Mouse (Mus musculus) MEL (cell line): ENCODE results near the gene Hsf4. TPM values are rescaled to one million over a fixed set of nuclear protein-coding genes. Genes with fewer than 3 reads are reported as not detected.

Experiments
- DNase-seq: peaks from one replicate; pipeline ENCODE4 v3.0.0; 2011; ENCODE audit warnings: low read depth, low spot score
- H3K27ac ChIP-seq: 2 replicates; pipeline ENCODE4 v1.5.1; 2012; ENCODE audit warnings: low read depth, mild to moderate bottlenecking, control low read depth, low read length, moderate library complexity; ENCODE audit not compliant: control insufficient read depth
- H3K27me3 ChIP-seq, 2 experiments: fragments of 150-350 bp in 1 of 2; sonication (generic) in 1 of 2; 2 replicates each; pipeline ENCODE4 v1.6.1; 2012; ENCODE audit warnings: low read length in 2 of 2, mild to moderate bottlenecking in 2 of 2, improper control_type of control experiment in 1 of 2, moderate library complexity in 1 of 2; ENCODE audit not compliant: insufficient read depth in 2 of 2, control insufficient read depth in 1 of 2
- H3K36me3 ChIP-seq, 2 experiments: 2 replicates each; pipeline ENCODE4 v1.6.1; 2012 to 2014; ENCODE audit warnings: low read length in 2 of 2, improper control_type of control experiment in 1 of 2, inconsistent platforms in 1 of 2, mild to moderate bottlenecking in 1 of 2; ENCODE audit not compliant: insufficient read depth in 2 of 2, control insufficient read depth in 1 of 2
- H3K4me1 ChIP-seq, 2 experiments: fragments of 150-350 bp in 1 of 2; sonication (generic) in 1 of 2; 2 replicates each; pipeline ENCODE4 v1.6.1; 2012; ENCODE audit warnings: low read length in 2 of 2, improper control_type of control experiment in 1 of 2, mild to moderate bottlenecking in 1 of 2; ENCODE audit not compliant: insufficient read depth in 2 of 2, control insufficient read depth in 1 of 2
- H3K4me3 ChIP-seq, 2 experiments: fragments of 150-350 bp in 1 of 2; sonication (generic) in 1 of 2; 2 replicates each; pipeline ENCODE4 v1.5.1; 2012; ENCODE audit warnings: low read depth in 2 of 2, low read length in 2 of 2, mild to moderate bottlenecking in 2 of 2, moderate library complexity in 2 of 2, control low read depth in 1 of 2, improper control_type of control experiment in 1 of 2; ENCODE audit not compliant: control insufficient read depth in 1 of 2, insufficient read depth in 1 of 2
- H3K79me2 ChIP-seq: 2 replicates; pipeline ENCODE4 v1.6.1; 2012; ENCODE audit warnings: mild to moderate bottlenecking, low read length, moderate library complexity; ENCODE audit not compliant: control insufficient read depth, poor library complexity, insufficient read depth
- H3K9ac ChIP-seq: 2 replicates; pipeline ENCODE4 v1.6.1; 2012; ENCODE audit warnings: low read depth, mild to moderate bottlenecking, control low read depth, low read length, moderate library complexity; ENCODE audit not compliant: control insufficient read depth, poor library complexity, severe bottlenecking
- H3K9me3 ChIP-seq: fragments of 150-350 bp; sonication (generic); replicated peaks from 2 replicates; pipeline ENCODE4 v1.6.1; 2012; ENCODE audit warnings: mild to moderate bottlenecking, low read length, improper control_type of control experiment, moderate library complexity; ENCODE audit not compliant: insufficient read depth
- ELF1 ChIP-seq: IDR thresholded peaks from 2 replicates; pipeline ENCODE4 v1.6.1; 2014; ENCODE audit warnings: low read depth, mild to moderate bottlenecking, inconsistent platforms, low read length, improper control_type of control experiment, moderate library complexity
- GABPA ChIP-seq: IDR thresholded peaks from 2 replicates; pipeline ENCODE4 v1.6.1; 2012; ENCODE audit warnings: low read depth, mild to moderate bottlenecking, inconsistent platforms, low read length, improper control_type of control experiment, moderate library complexity
- KAT2A ChIP-seq: conservative IDR thresholded peaks from 2 replicates; pipeline ENCODE4 v1.6.1; 2012; ENCODE audit warnings: low read depth, low read length, improper control_type of control experiment, inconsistent platforms
- MAX ChIP-seq: IDR thresholded peaks from 2 replicates; pipeline ENCODE4 v1.6.1; 2011; ENCODE audit warnings: low read length, improper control_type of control experiment
- MAZ ChIP-seq: IDR thresholded peaks from 2 replicates; pipeline ENCODE4 v1.6.1; 2012; ENCODE audit warnings: low read depth, mild to moderate bottlenecking, inconsistent platforms, low read length, improper control_type of control experiment
- MEF2A ChIP-seq: IDR thresholded peaks from 2 replicates; pipeline ENCODE4 v1.6.1; 2014; ENCODE audit warnings: low read depth, mild to moderate bottlenecking, inconsistent platforms, low read length, improper control_type of control experiment; ENCODE audit not compliant: poor library complexity, insufficient replicate concordance, severe bottlenecking; ENCODE audit errors: extremely low read depth
- MXI1 ChIP-seq: IDR thresholded peaks from 2 replicates; pipeline ENCODE4 v1.6.1; 2011; ENCODE audit warnings: mild to moderate bottlenecking, low read depth, low read length, improper control_type of control experiment
- NELFE ChIP-seq: IDR thresholded peaks from 2 replicates; pipeline ENCODE4 v1.6.1; 2011; ENCODE audit warnings: low read depth, low read length, improper control_type of control experiment
- NRF1 ChIP-seq: IDR thresholded peaks from 2 replicates; pipeline ENCODE4 v1.6.1; 2014; ENCODE audit warnings: low read depth, mild to moderate bottlenecking, inconsistent platforms, low read length, improper control_type of control experiment, moderate library complexity; ENCODE audit not compliant: poor library complexity, insufficient read depth, severe bottlenecking
- POLR2A ChIP-seq, 2 experiments: IDR thresholded peaks; 2 replicates each; pipeline ENCODE4 v1.6.1; 2011 to 2012; ENCODE audit warnings: low read length in 2 of 2, mild to moderate bottlenecking in 2 of 2, control low read depth in 1 of 2, improper control_type of control experiment in 1 of 2, low read depth in 1 of 2, moderate library complexity in 1 of 2; ENCODE audit not compliant: control insufficient read depth in 1 of 2, insufficient read depth in 1 of 2, poor library complexity in 1 of 2
- POLR2AphosphoS2 ChIP-seq: IDR thresholded peaks from 2 replicates; pipeline ENCODE4 v1.6.1; 2011; ENCODE audit warnings: low read length, improper control_type of control experiment
- POLR2AphosphoS5 ChIP-seq: IDR thresholded peaks from 2 replicates; pipeline ENCODE4 v1.6.1; 2012; ENCODE audit warnings: low read depth, borderline replicate concordance, mild to moderate bottlenecking, inconsistent platforms, low read length, moderate library complexity, mixed read lengths
- RCOR1 ChIP-seq: IDR thresholded peaks from 2 replicates; pipeline ENCODE4 v1.6.1; 2012; ENCODE audit warnings: low read depth, mild to moderate bottlenecking, inconsistent platforms, low read length, improper control_type of control experiment
- SIN3A ChIP-seq: IDR thresholded peaks from 2 replicates; pipeline ENCODE4 v1.6.1; 2012; ENCODE audit warnings: low read length, improper control_type of control experiment, inconsistent platforms
- TCF12 ChIP-seq: IDR thresholded peaks from 2 replicates; pipeline ENCODE4 v1.6.1; 2014; ENCODE audit warnings: low read depth, mild to moderate bottlenecking, inconsistent platforms, low read length, improper control_type of control experiment, moderate library complexity
- UBTF ChIP-seq: IDR thresholded peaks from 2 replicates; pipeline ENCODE4 v1.6.1; 2012; ENCODE audit warnings: low read depth, mild to moderate bottlenecking, inconsistent platforms, low read length, improper control_type of control experiment, moderate library complexity, borderline replicate concordance; ENCODE audit not compliant: insufficient read depth
- ZC3H11A ChIP-seq: IDR thresholded peaks from 2 replicates; pipeline ENCODE4 v1.6.1; 2012; ENCODE audit warnings: low read depth, mild to moderate bottlenecking, inconsistent platforms, low read length, improper control_type of control experiment
- ZMIZ1 ChIP-seq: IDR thresholded peaks from 2 replicates; pipeline ENCODE4 v1.6.1; 2012; ENCODE audit warnings: low read depth, mild to moderate bottlenecking, inconsistent platforms, low read length, improper control_type of control experiment, moderate library complexity
- polyA plus RNA-seq, 2 experiments: library from polyadenylated mRNA; stranded (reverse) in 1 of 2; unstranded in 1 of 2; fragments of >175 nt in 1 of 2; fragments of >200 nt in 1 of 2; gene quantifications; 2 replicates each; pipeline versions ENCODE4 v1.2.1 to v1.2.4; 2012; ENCODE audit warnings: low replicate concordance in 2 of 2, low read depth in 1 of 2; ENCODE audit not compliant: insufficient read length in 2 of 2, insufficient read depth in 1 of 2, missing spikeins in 1 of 2
- total RNA-seq: library from RNA; depleted of rRNA; stranded (reverse); fragments of 300-350 nt; gene quantifications from 2 replicates; pipeline ENCODE4 v1.2.3, GENCODE M21; 2012; rRNA removed

Hsf4 gene
- total RNA-seq: 1.4 and 1.7 TPM in 2 replicates
- 1 to 10 TPM in 1 of 2 experiments, not detected in 1; 7.1 TPM for polyA plus RNA-seq

DNA sequence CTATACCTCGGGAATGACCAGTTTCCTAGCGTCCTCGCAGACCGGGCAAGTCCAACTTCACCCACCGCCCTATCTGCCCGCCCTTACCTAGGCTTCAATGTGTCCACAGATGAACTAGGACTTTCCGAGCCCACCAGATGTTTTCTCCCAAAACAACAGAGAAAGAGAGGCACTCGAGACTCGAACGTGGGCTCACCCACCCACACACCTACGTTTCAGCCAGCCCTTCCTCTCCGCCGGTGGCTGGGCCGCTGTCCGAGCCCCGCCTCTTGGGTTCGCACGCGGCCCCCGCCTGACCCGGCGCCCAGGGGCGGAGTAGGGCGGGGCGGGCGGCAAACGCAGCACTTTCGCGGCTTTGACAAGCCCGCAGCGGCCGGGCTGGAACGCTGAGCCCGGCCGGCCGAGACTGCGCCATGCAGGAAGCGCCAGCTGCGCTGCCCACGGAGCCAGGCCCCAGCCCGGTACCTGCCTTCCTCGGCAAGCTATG, at the start of gene Hsf4:
TSS of gene Hsf4 (plus strand) at position 341 of the 487 bp plus-strand sequence.
- Histone ChIP-seq H3K4me1 (peaks cover 7 to 16% of the 10 kb centered on the region in 2 experiments), H3K27ac (peak within 1 kb of the TSS; percentile 45), H3K4me3 (peak within 1 kb of the TSS; percentile 74 to 81), H3K9ac (peak within 1 kb of the TSS; percentile 96)
- peak; percentile 66 for DNase-seq
- TF ChIP-seq KAT2A (no peak), RCOR1 (no peak), MXI1 (peak; percentile 83), ZC3H11A (no peak), NRF1 (0 out of 2 replicates have a peak, but pooled peaks have one; percentile 19), MAZ (peak; percentile 85; the same call in 1 of the 2 replicates), POLR2AphosphoS2 (peak; percentile 66; the same call in 1 of the 2 replicates), SIN3A (peak; percentile 40; the same call in 1 of the 2 replicates), POLR2A (IDR thresholded peaks at IDR 0.05; ENCODE audit: control insufficient read depth in 1 of 2, insufficient read depth in 1 of 2, low read depth in 1 of 2, low read length in 2 of 2, poor library complexity in 1 of 2) (peak; percentile 65 to 78; a peak in 3 of 4 replicates), ZMIZ1 (peak; percentile 41; the same call in 1 of the 2 replicates), POLR2AphosphoS5 (no peak), NELFE (peak; percentile 60), UBTF (peak; percentile 81; the same call in 1 of the 2 replicates), ELF1 (no peak), MAX (0 out of 2 replicates have a peak, but pooled peaks have one; percentile 35), MEF2A (no peak), TCF12 (0 out of 2 replicates have a peak, but pooled peaks have one; percentile 14)
- TF ChIP-seq, all 39 proteins: peak for 11
- H3K36me3 ChIP-seq: peaks cover 0 to 10% of the 10 kb centered on the region in 2 experiments; a peak in 2 of 4 replicates
- H3K79me2 ChIP-seq: peaks cover 2% of the 10 kb centered on the region
- no peaks in the 10 kb centered on the region for H3K9me3 ChIP-seq
- H3K27me3 ChIP-seq: no peaks in the 10 kb centered on the region

DNA sequence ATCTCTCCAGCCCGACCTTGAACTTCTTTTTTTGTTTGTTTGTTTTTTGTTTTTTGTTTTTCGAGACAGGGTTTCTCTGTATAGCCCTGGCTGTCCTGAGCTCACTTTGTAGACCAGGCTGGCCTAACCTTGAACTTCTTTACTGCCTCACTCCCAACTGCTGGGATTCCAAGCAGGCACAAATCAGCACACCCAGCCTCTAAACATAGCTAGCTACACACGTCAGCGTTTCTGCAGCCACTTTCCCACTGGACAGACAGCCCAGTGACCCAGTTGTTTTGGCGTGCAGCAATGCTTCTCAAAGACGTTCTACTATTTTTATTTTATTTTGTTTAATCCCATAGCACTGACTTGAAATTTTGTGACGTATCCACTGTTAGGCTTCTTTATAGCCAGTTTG, 45.8 kb upstream of the Hsf4 start:
- H3K4me1 ChIP-seq: peaks cover 5 to 6% of the 10 kb centered on the region in 2 experiments; a peak in 3 of 4 replicates
- H3K79me2 ChIP-seq: peaks cover 21% of the 10 kb centered on the region
- no peak overlapping the region for H3K27ac ChIP-seq
- H3K27me3 ChIP-seq: no peaks in the 10 kb centered on the region
- H3K36me3 ChIP-seq: peaks cover 0 to 9% of the 10 kb centered on the region in 2 experiments; a peak in 2 of 4 replicates
- TF ChIP-seq GABPA (no peak), ELF1 (no peak), KAT2A (no peak), SIN3A (no peak), MEF2A (no peak), MAX (no peak), RCOR1 (no peak)
- DNase-seq: no peak
- no peak overlapping the region; the same call in 1 of the 2 replicates for H3K9ac ChIP-seq
- no peak overlapping the region for H3K4me3 ChIP-seq
- no peaks in the 10 kb centered on the region for H3K9me3 ChIP-seq
